Mouse (Mus musculus) stomach, postnatal 0 days (tissue): ENCODE results near the gene Tmem214.

Experiments used
- CTCF ChIP-seq: IDR thresholded peaks from 2 replicates; pipeline ENCODE4 v1.5.1; 2016; ENCODE audit warnings: antibody characterized with exemption, low read depth, mild to moderate bottlenecking, moderate library complexity
- EP300 ChIP-seq: optimal IDR thresholded peaks from 2 replicates; pipeline ENCODE3; 2016; ENCODE audit warnings: antibody characterized with exemption

GRCm38 (mm10) chr5:30915974-30916433 is 48.2 kb downstream of the Tmem214 start:
- TF ChIP-seq CTCF (peak; percentile 85), EP300 (no peak)
